Mouse (Mus musculus): Measurements from ENCODE around the gene Plaur.
"Not testable (repeated sequence)": the region's sequence is repeated elsewhere in the genome, so short reads cannot be mapped to it uniquely, and the experiment has no call there.

Gene Plaur

GRCm38 (mm10) chr7:24499856-24500577, 37.7 kb downstream of the Plaur start:
- in situ Hi-C loops (cut with MboI; ENCODE audit: low pct_unique_long_range_greater_than_20kb in 1 of 2, low sequenced_read_pairs in 2 of 2, unreplicated experiment in 1 of 2), result no loop called here

- in situ Hi-C loops (cut with MboI; ENCODE audit: low pct_unique_long_range_greater_than_20kb in 1 of 2, low sequenced_read_pairs in 2 of 2, unreplicated experiment in 1 of 2), result no loop called here
Measured at GRCm38 (mm10) chr7:24500929-24501328, 38.6 kb downstream of the Plaur start.

GRCm38 (mm10) chr7:24501492-24501891, 39.2 kb downstream of the Plaur start:
- in situ Hi-C loops (cut with MboI; ENCODE audit: low pct_unique_long_range_greater_than_20kb in 1 of 2, low sequenced_read_pairs in 2 of 2, unreplicated experiment in 1 of 2), result no loop called here

GRCm38 (mm10) chr7:24504004-24504403, 41.7 kb downstream of the Plaur start:
- in situ Hi-C loops (cut with MboI; ENCODE audit: low pct_unique_long_range_greater_than_20kb in 1 of 2, low sequenced_read_pairs in 2 of 2, unreplicated experiment in 1 of 2), result no loop called here

- in situ Hi-C loops (cut with MboI; ENCODE audit: low pct_unique_long_range_greater_than_20kb in 1 of 2, low sequenced_read_pairs in 2 of 2, unreplicated experiment in 1 of 2), result no loop called here
Measured at GRCm38 (mm10) chr7:24504868-24505267, 42.6 kb downstream of the Plaur start.

GRCm38 (mm10) chr7:24505447-24506064, 43.3 kb downstream of the Plaur start:
- in situ Hi-C loops (cut with MboI; ENCODE audit: low pct_unique_long_range_greater_than_20kb in 1 of 2, low sequenced_read_pairs in 2 of 2, unreplicated experiment in 1 of 2), result no loop called here

GRCm38 (mm10) chr7:24506065-24506459, 43.8 kb downstream of the Plaur start:
- in situ Hi-C loops (cut with MboI; ENCODE audit: low pct_unique_long_range_greater_than_20kb in 1 of 2, low sequenced_read_pairs in 2 of 2, unreplicated experiment in 1 of 2), result no loop called here

GRCm38 (mm10) chr7:24506476-24506837, 44.2 kb downstream of the Plaur start:
- in situ Hi-C loops (cut with MboI; ENCODE audit: low pct_unique_long_range_greater_than_20kb in 1 of 2, low sequenced_read_pairs in 2 of 2, unreplicated experiment in 1 of 2), result no loop called here

GRCm38 (mm10) chr7:24506838-24507725, 44.8 kb downstream of the Plaur start, which contains the start of gene Zfp428:
Gene Zfp428 (plus strand): TSS chr7:24507006.
- in situ Hi-C loops (cut with MboI; ENCODE audit: low pct_unique_long_range_greater_than_20kb in 1 of 2, low sequenced_read_pairs in 2 of 2, unreplicated experiment in 1 of 2), result no loop called here

- in situ Hi-C loops (cut with MboI; ENCODE audit: low pct_unique_long_range_greater_than_20kb in 1 of 2, low sequenced_read_pairs in 2 of 2, unreplicated experiment in 1 of 2), result no loop called here
Measured at GRCm38 (mm10) chr7:24507726-24508114, 45.4 kb downstream of the Plaur start.

- in situ Hi-C loops (cut with MboI; ENCODE audit: low pct_unique_long_range_greater_than_20kb in 1 of 2, low sequenced_read_pairs in 2 of 2, unreplicated experiment in 1 of 2), result no loop called here
Measured at GRCm38 (mm10) chr7:24512355-24512754, 50.1 kb downstream of the Plaur start, which contains the start of gene AC161166.1. Gene AC161166.1 (minus strand): TSS chr7:24512455.

- in situ Hi-C loops (cut with MboI; ENCODE audit: low pct_unique_long_range_greater_than_20kb in 1 of 2, low sequenced_read_pairs in 2 of 2, unreplicated experiment in 1 of 2), result not testable (repeated sequence)
Measured at GRCm38 (mm10) chr7:24516319-24516718, 54.0 kb downstream of the Plaur start.

- in situ Hi-C loops (cut with MboI; ENCODE audit: low pct_unique_long_range_greater_than_20kb in 1 of 2, low sequenced_read_pairs in 2 of 2, unreplicated experiment in 1 of 2), result no loop called here
Measured at GRCm38 (mm10) chr7:24517077-24517476, 54.8 kb downstream of the Plaur start.

- in situ Hi-C loops (cut with MboI; ENCODE audit: low pct_unique_long_range_greater_than_20kb in 1 of 2, low sequenced_read_pairs in 2 of 2, unreplicated experiment in 1 of 2), result no loop called here
Measured at GRCm38 (mm10) chr7:24517654-24518053, 55.4 kb downstream of the Plaur start.

- in situ Hi-C loops (cut with MboI; ENCODE audit: low pct_unique_long_range_greater_than_20kb in 1 of 2, low sequenced_read_pairs in 2 of 2, unreplicated experiment in 1 of 2), result no loop called here
Measured at GRCm38 (mm10) chr7:24519130-24519529, 56.8 kb downstream of the Plaur start.

- in situ Hi-C loops (cut with MboI; ENCODE audit: low pct_unique_long_range_greater_than_20kb in 1 of 2, low sequenced_read_pairs in 2 of 2, unreplicated experiment in 1 of 2), result not testable (repeated sequence)
Measured at GRCm38 (mm10) chr7:24520054-24520453, 57.8 kb downstream of the Plaur start.

GRCm38 (mm10) chr7:24522805-24523204, 60.5 kb downstream of the Plaur start:
- in situ Hi-C loops (cut with MboI; ENCODE audit: low pct_unique_long_range_greater_than_20kb in 1 of 2, low sequenced_read_pairs in 2 of 2, unreplicated experiment in 1 of 2), result no loop called here

GRCm38 (mm10) chr7:24523723-24524122, 61.4 kb downstream of the Plaur start:
- in situ Hi-C loops (cut with MboI; ENCODE audit: low pct_unique_long_range_greater_than_20kb in 1 of 2, low sequenced_read_pairs in 2 of 2, unreplicated experiment in 1 of 2), result no loop called here

- in situ Hi-C loops (cut with MboI; ENCODE audit: low pct_unique_long_range_greater_than_20kb in 1 of 2, low sequenced_read_pairs in 2 of 2, unreplicated experiment in 1 of 2), result no loop called here
Measured at GRCm38 (mm10) chr7:24524978-24525377, 62.7 kb downstream of the Plaur start.

Data from mouse embryonic stem cell (cell line).